Mouse (Mus musculus): Measurements from ENCODE around the gene Ppm1n. TPM values are rescaled to one million over a fixed set of nuclear protein-coding genes. Genes with fewer than 3 reads are reported as not detected.

Gene Ppm1n
- polyA plus RNA-seq (2015; fragmentation: Nextera tagmentation; extraction: Ambion mirVana) = 0.16 and 0.19 TPM in 2 replicates

- H3K9ac ChIP-seq = no peak within 1 kb of the TSS
- peak within 1 kb of the TSS; percentile 36 for H3K4me2 ChIP-seq
- peak within 1 kb of the TSS; percentile 26 for H3K4me3 ChIP-seq
- WGBS = 1% methylated on average over 46 of the region's 46 CpGs
- no peaks in the 10 kb centered on the region; the same call in 1 of the 2 replicates for H3K9me3 ChIP-seq
- H3K4me1 ChIP-seq = peaks cover 23% of the 10 kb centered on the region
- H3K27me3 ChIP-seq = peaks cover 60% of the 10 kb centered on the region
- no peak within 1 kb of the TSS for H3K27ac ChIP-seq
- H3K36me3 ChIP-seq = no peaks in the 10 kb centered on the region
- no peak for ATAC-seq (ENCODE audit: insufficient number of reproducible peaks, low FRiP score, low TSS enrichment, low read depth)
These were observed at the start of gene Ppm1n for GRCm38 (mm10) chr7:19279581-19280114. Ppm1n (minus strand) TSS chr7:19280064.

GRCm38 (mm10) chr7:19328425-19328824 lies 48.6 kb upstream of the Ppm1n start:
- Histone ChIP-seq H3K27me3 (no peaks in the 10 kb centered on the region), H3K9ac (no peak overlapping the region), H3K27ac (no peak overlapping the region), H3K9me3 (no peaks in the 10 kb centered on the region), H3K4me1 (peaks cover 27% of the 10 kb centered on the region), H3K4me2 (no peak overlapping the region), H3K36me3 (no peaks in the 10 kb centered on the region), H3K4me3 (no peak overlapping the region)
- no peak for ATAC-seq (ENCODE audit: insufficient number of reproducible peaks, low FRiP score, low TSS enrichment, low read depth)

- WGBS = 79% methylated on average over 5 of the region's 5 CpGs
- no peak overlapping the region for H3K27ac ChIP-seq
- no peak overlapping the region for H3K4me3 ChIP-seq
- ATAC-seq (ENCODE audit: insufficient number of reproducible peaks, low FRiP score, low TSS enrichment, low read depth) = no peak
- H3K36me3 ChIP-seq = no peaks in the 10 kb centered on the region
- no peak overlapping the region for H3K4me2 ChIP-seq
- H3K9ac ChIP-seq = no peak overlapping the region
- no peaks in the 10 kb centered on the region for H3K27me3 ChIP-seq
- H3K9me3 ChIP-seq = no peaks in the 10 kb centered on the region
- peaks cover 26% of the 10 kb centered on the region for H3K4me1 ChIP-seq
These were observed 47.9 kb upstream of the Ppm1n start for GRCm38 (mm10) chr7:19327782-19328181.

GRCm38 (mm10) chr7:19327128-19327527 lies 47.3 kb upstream of the Ppm1n start:
- Histone ChIP-seq H3K9ac (peak overlapping the region; percentile 33; the same call in 1 of the 2 replicates), H3K9me3 (no peaks in the 10 kb centered on the region), H3K27me3 (peaks cover 4% of the 10 kb centered on the region; the same call in 1 of the 2 replicates), H3K4me2 (peak overlapping the region; percentile 64), H3K4me1 (peaks cover 23% of the 10 kb centered on the region), H3K4me3 (peak overlapping the region; percentile 42), H3K36me3 (no peaks in the 10 kb centered on the region), H3K27ac (peak overlapping the region; percentile 82)
- under 1% methylated on average over 22 of the region's 22 CpGs for WGBS
- ATAC-seq (ENCODE audit: insufficient number of reproducible peaks, low FRiP score, low TSS enrichment, low read depth) = peak; percentile 69

GRCm38 (mm10) chr7:19326359-19326758 lies 46.5 kb upstream of the Ppm1n start:
- peak; percentile 30; the same call in 1 of the 2 replicates for ATAC-seq (ENCODE audit: insufficient number of reproducible peaks, low FRiP score, low TSS enrichment, low read depth)
- under 1% methylated on average over 19 of the region's 20 CpGs for WGBS

GRCm38 (mm10) chr7:19325262-19326199 lies 45.7 kb upstream of the Ppm1n start:
- peaks cover 23% of the 10 kb centered on the region for H3K4me1 ChIP-seq
- no peak overlapping the region for H3K27ac ChIP-seq
- peaks cover 4% of the 10 kb centered on the region; the same call in 1 of the 2 replicates for H3K27me3 ChIP-seq
- WGBS = 68% methylated on average over 21 of the region's 21 CpGs
- no peaks in the 10 kb centered on the region for H3K9me3 ChIP-seq
- H3K4me3 ChIP-seq = no peak overlapping the region
- no peak for ATAC-seq (ENCODE audit: insufficient number of reproducible peaks, low FRiP score, low TSS enrichment, low read depth)
- no peak overlapping the region for H3K9ac ChIP-seq
- no peak overlapping the region; the same call in 1 of the 2 replicates for H3K4me2 ChIP-seq
- no peaks in the 10 kb centered on the region for H3K36me3 ChIP-seq

More at GRCm38 (mm10) chr7:19326359-19326758, 46.5 kb upstream of the Ppm1n start:
- Histone ChIP-seq H3K4me2 (peak overlapping the region; percentile 64), H3K36me3 (no peaks in the 10 kb centered on the region), H3K9ac (no peak overlapping the region), H3K27ac (peak overlapping the region; percentile 82), H3K9me3 (no peaks in the 10 kb centered on the region), H3K4me1 (peaks cover 23% of the 10 kb centered on the region), H3K4me3 (peak overlapping the region; percentile 42), H3K27me3 (peaks cover 4% of the 10 kb centered on the region; the same call in 1 of the 2 replicates)

- Histone ChIP-seq H3K27me3 (peaks cover 4% of the 10 kb centered on the region; the same call in 1 of the 2 replicates), H3K4me1 (peaks cover 33% of the 10 kb centered on the region), H3K36me3 (no peaks in the 10 kb centered on the region), H3K4me3 (no peak overlapping the region), H3K4me2 (no peak overlapping the region), H3K9me3 (no peaks in the 10 kb centered on the region), H3K27ac (no peak overlapping the region), H3K9ac (no peak overlapping the region)
- 81% methylated on average over 11 of the region's 11 CpGs for WGBS
- no peak for ATAC-seq (ENCODE audit: insufficient number of reproducible peaks, low FRiP score, low TSS enrichment, low read depth)
These were observed 44.4 kb upstream of the Ppm1n start for GRCm38 (mm10) chr7:19324221-19324620.

- Histone ChIP-seq H3K9me3 (no peaks in the 10 kb centered on the region), H3K9ac (no peak overlapping the region), H3K27ac (peak overlapping the region; percentile 48; the same call in 1 of the 2 replicates), H3K36me3 (no peaks in the 10 kb centered on the region), H3K4me3 (no peak overlapping the region), H3K4me2 (no peak overlapping the region), H3K4me1 (peaks cover 27% of the 10 kb centered on the region), H3K27me3 (peaks cover 11% of the 10 kb centered on the region; the same call in 1 of the 2 replicates)
- 38% methylated on average over 9 of the region's 9 CpGs for WGBS
- no peak for ATAC-seq (ENCODE audit: insufficient number of reproducible peaks, low FRiP score, low TSS enrichment, low read depth)
These were observed 42.6 kb upstream of the Ppm1n start for GRCm38 (mm10) chr7:19322489-19322888.

GRCm38 (mm10) chr7:19321464-19321863 lies 41.6 kb upstream of the Ppm1n start:
- Histone ChIP-seq H3K9me3 (no peaks in the 10 kb centered on the region), H3K27ac (no peak overlapping the region), H3K4me3 (no peak overlapping the region), H3K4me2 (no peak overlapping the region), H3K36me3 (no peaks in the 10 kb centered on the region), H3K9ac (no peak overlapping the region), H3K27me3 (peaks cover 13% of the 10 kb centered on the region; the same call in 1 of the 2 replicates), H3K4me1 (peaks cover 16% of the 10 kb centered on the region)
- 60% methylated on average over 5 of the region's 5 CpGs for WGBS
- ATAC-seq (ENCODE audit: insufficient number of reproducible peaks, low FRiP score, low TSS enrichment, low read depth) = no peak

GRCm38 (mm10) chr7:19320637-19321036 lies 40.8 kb upstream of the Ppm1n start:
- no peak for ATAC-seq (ENCODE audit: insufficient number of reproducible peaks, low FRiP score, low TSS enrichment, low read depth)
- no peak overlapping the region for H3K9ac ChIP-seq
- H3K36me3 ChIP-seq = no peaks in the 10 kb centered on the region
- no peaks in the 10 kb centered on the region for H3K9me3 ChIP-seq
- no peak overlapping the region for H3K27ac ChIP-seq
- WGBS = 45% methylated on average over 7 of the region's 7 CpGs
- H3K27me3 ChIP-seq = peaks cover 17% of the 10 kb centered on the region; the same call in 1 of the 2 replicates
- H3K4me3 ChIP-seq = no peak overlapping the region
- peaks cover 10% of the 10 kb centered on the region for H3K4me1 ChIP-seq
- H3K4me2 ChIP-seq = peak overlapping the region; percentile 87; the same call in 1 of the 2 replicates

- no peaks in the 10 kb centered on the region for H3K36me3 ChIP-seq
- peak overlapping the region; percentile 61 for H3K27ac ChIP-seq
- peak; percentile 89 for ATAC-seq (ENCODE audit: insufficient number of reproducible peaks, low FRiP score, low TSS enrichment, low read depth)
These were observed 40.0 kb upstream of the Ppm1n start for GRCm38 (mm10) chr7:19319906-19320305.

More at GRCm38 (mm10) chr7:19319906-19320305, 40.0 kb upstream of the Ppm1n start:
- H3K4me1 ChIP-seq = peaks cover 10% of the 10 kb centered on the region
- peak overlapping the region; percentile 87 for H3K4me2 ChIP-seq
- H3K4me3 ChIP-seq = peak overlapping the region; percentile 53
- WGBS = under 1% methylated on average over 41 of the region's 41 CpGs
- peaks cover 22% of the 10 kb centered on the region; the same call in 1 of the 2 replicates for H3K27me3 ChIP-seq
- no peaks in the 10 kb centered on the region for H3K9me3 ChIP-seq
- peak overlapping the region; percentile 28 for H3K9ac ChIP-seq
